Mouse (Mus musculus) left cerebral cortex, postnatal 4 days (tissue): ENCODE measurements around the gene Olfr66. TPM values are rescaled to one million over a fixed set of nuclear protein-coding genes. Genes with fewer than 3 reads are reported as not detected.

Experiments
- total RNA-seq, 2 experiments: library from RNA; stranded (reverse); gene quantifications; 2 replicates each; pipeline ENCODE4 v1.2.3; 2021

The Olfr66 gene
- total RNA-seq, 2 experiments from 2014 or later = not detected

Other genes with a start within 250 kb of the Olfr66 start
- gene Olfr622, start 243.6 kb downstream of the Olfr66 start, total RNA-seq = not detected
- gene Olfr623, start 222.6 kb downstream of the Olfr66 start, total RNA-seq = not detected
- gene Olfr624, start 215.1 kb downstream of the Olfr66 start, total RNA-seq = under 1 TPM in 1 of 2 experiments, not detected in 1; 0.08 TPM
- not detected for gene Olfr625-ps1, start 203.5 kb downstream of the Olfr66 start, total RNA-seq
- not detected for gene Olfr243, start 171.6 kb downstream of the Olfr66 start, total RNA-seq
- gene Olfr628, start 155.9 kb downstream of the Olfr66 start, total RNA-seq = not detected
- not detected for gene Olfr629, start 141.3 kb downstream of the Olfr66 start, total RNA-seq
- gene Olfr630, start 128.9 kb downstream of the Olfr66 start, total RNA-seq = not detected
- not detected for gene Olfr69, start 114.7 kb downstream of the Olfr66 start, total RNA-seq
- not detected for gene Olfr68, start 106.6 kb downstream of the Olfr66 start, total RNA-seq
- not detected for gene Olfr67, start 94.4 kb downstream of the Olfr66 start, total RNA-seq
- gene Hbb-bt, start 72.3 kb downstream of the Olfr66 start, total RNA-seq = 10 to 100 TPM in 1 of 2 experiments, 1 to 10 TPM in 1; 8.8 to 20.4 TPM
- 100 to 1,000 TPM in 1 of 2 experiments, 10 to 100 TPM in 1; 41.0 to 135 TPM for gene Hbb-bs, start 58.2 kb downstream of the Olfr66 start, total RNA-seq
- not detected for gene Hbb-bh2, start 45.7 kb downstream of the Olfr66 start, total RNA-seq
- gene Hbb-bh1, start 43.1 kb downstream of the Olfr66 start, total RNA-seq = not detected
- not detected for gene Hbb-y, start 33.0 kb downstream of the Olfr66 start, total RNA-seq
- not detected for gene Olfr64, start 8.2 kb upstream of the Olfr66 start, total RNA-seq
- not detected for gene Olfr65, start 17.2 kb upstream of the Olfr66 start, total RNA-seq
- not detected for gene Olfr631, start 42.6 kb upstream of the Olfr66 start, total RNA-seq
- not detected for gene Olfr632, start 48.1 kb upstream of the Olfr66 start, total RNA-seq
- gene Olfr633, start 58.2 kb upstream of the Olfr66 start, total RNA-seq = not detected
- under 1 TPM in 1 of 2 experiments, not detected in 1; 0.08 TPM for gene Olfr635, start 84.9 kb upstream of the Olfr66 start, total RNA-seq
- not detected for gene Olfr638, start 112.5 kb upstream of the Olfr66 start, total RNA-seq
- under 1 TPM; 0.10 to 0.38 TPM for gene Olfr639, start 131.1 kb upstream of the Olfr66 start, total RNA-seq
- not detected for gene Olfr640, start 139.3 kb upstream of the Olfr66 start, total RNA-seq
- gene Olfr641, start 149.2 kb upstream of the Olfr66 start, total RNA-seq = not detected
- not detected for gene Olfr642, start 166.4 kb upstream of the Olfr66 start, total RNA-seq
- gene 4930516K23Rik, start 175.2 kb upstream of the Olfr66 start, total RNA-seq = not detected
- gene Olfr644, start 185.6 kb upstream of the Olfr66 start, total RNA-seq = not detected
- gene Olfr645, start 199.2 kb upstream of the Olfr66 start, total RNA-seq = not detected
- not detected for gene Olfr646, start 218.6 kb upstream of the Olfr66 start, total RNA-seq
- gene Ubqln5, start 243.6 kb upstream of the Olfr66 start, total RNA-seq = not detected